Mouse (Mus musculus): ENCODE measurements at regions not wholly inside any gene's neighbourhood (a gene's known extent, or its start where the extent isn't known, plus 50 kb on each side); places are given as distances from the start of the nearest gene placed in this dataset.

GRCm38 (mm10) chr13:110865902-110866512 is 388.8 kb upstream of the Actbl2 start:
- Histone ChIP-seq H3K4me1 (ENCODE audit: control insufficient read depth, insufficient read depth, low read length) (no peaks in the 10 kb centered on the region), H3K4me2 (ENCODE audit: low read depth, low read length) (no peak overlapping the region), H3K27ac (ENCODE audit: low read length) (no peak overlapping the region), H3K4me3 (replicated peaks; ENCODE audit: low read length) (no peak overlapping the region), H3K36me3 (ENCODE audit: control insufficient read depth, insufficient read depth, low read length) (no peaks in the 10 kb centered on the region), H3K9me3 (replicated peaks; ENCODE audit: control insufficient read depth, low read length) (no peaks in the 10 kb centered on the region), H3K27me3 (ENCODE audit: control insufficient read depth, insufficient read depth, low read length) (no peaks in the 10 kb centered on the region), H3K9ac (ENCODE audit: low read length) (no peak overlapping the region)
- no peak for ATAC-seq (ENCODE audit: insufficient read depth, low FRiP score)
- 43% methylated on average over 4 of the region's 4 CpGs for WGBS

- H3K27ac ChIP-seq (ENCODE audit: low read length) = no peak overlapping the region
- no peak overlapping the region for H3K4me2 ChIP-seq (ENCODE audit: low read depth, low read length)
- H3K9ac ChIP-seq (ENCODE audit: low read length) = no peak overlapping the region
- H3K4me1 ChIP-seq (ENCODE audit: control insufficient read depth, insufficient read depth, low read length) = no peaks in the 10 kb centered on the region
- ATAC-seq (ENCODE audit: insufficient read depth, low FRiP score) = no peak; the same call in 1 of the 2 replicates
- H3K36me3 ChIP-seq (ENCODE audit: control insufficient read depth, insufficient read depth, low read length) = no peaks in the 10 kb centered on the region
- 49% methylated on average over 2 of the region's 2 CpGs for WGBS
- H3K27me3 ChIP-seq (ENCODE audit: control insufficient read depth, insufficient read depth, low read length) = no peaks in the 10 kb centered on the region
- H3K9me3 ChIP-seq (replicated peaks; ENCODE audit: control insufficient read depth, low read length) = no peaks in the 10 kb centered on the region
- no peak overlapping the region for H3K4me3 ChIP-seq (replicated peaks; ENCODE audit: low read length)
Measured at GRCm38 (mm10) chr13:110866713-110867112, 388.1 kb upstream of the Actbl2 start.

- Histone ChIP-seq H3K4me1 (ENCODE audit: control insufficient read depth, insufficient read depth, low read length) (no peaks in the 10 kb centered on the region), H3K27me3 (ENCODE audit: control insufficient read depth, insufficient read depth, low read length) (no peaks in the 10 kb centered on the region), H3K4me3 (replicated peaks; ENCODE audit: low read length) (no peak overlapping the region), H3K9me3 (replicated peaks; ENCODE audit: control insufficient read depth, low read length) (no peaks in the 10 kb centered on the region), H3K36me3 (ENCODE audit: control insufficient read depth, insufficient read depth, low read length) (no peaks in the 10 kb centered on the region), H3K27ac (ENCODE audit: low read length) (no peak overlapping the region), H3K9ac (ENCODE audit: low read length) (no peak overlapping the region), H3K4me2 (ENCODE audit: low read depth, low read length) (no peak overlapping the region)
- no peak for ATAC-seq (ENCODE audit: insufficient read depth, low FRiP score)
- 56% methylated on average over 4 of the region's 4 CpGs for WGBS
Measured at GRCm38 (mm10) chr13:110871125-110871775, 383.6 kb upstream of the Actbl2 start.

GRCm38 (mm10) chr13:110871776-110872135 is 383.1 kb upstream of the Actbl2 start:
- no peaks in the 10 kb centered on the region for H3K27me3 ChIP-seq (ENCODE audit: control insufficient read depth, insufficient read depth, low read length)
- no peak overlapping the region for H3K4me2 ChIP-seq (ENCODE audit: low read depth, low read length)
- no peak overlapping the region for H3K4me3 ChIP-seq (replicated peaks; ENCODE audit: low read length)
- no peak overlapping the region for H3K9ac ChIP-seq (ENCODE audit: low read length)
- no peaks in the 10 kb centered on the region for H3K4me1 ChIP-seq (ENCODE audit: control insufficient read depth, insufficient read depth, low read length)
- ATAC-seq (ENCODE audit: insufficient read depth, low FRiP score) = no peak
- 55% methylated on average over 1 of the region's 1 CpGs for WGBS
- no peaks in the 10 kb centered on the region for H3K36me3 ChIP-seq (ENCODE audit: control insufficient read depth, insufficient read depth, low read length)
- H3K27ac ChIP-seq (ENCODE audit: low read length) = no peak overlapping the region
- no peaks in the 10 kb centered on the region for H3K9me3 ChIP-seq (replicated peaks; ENCODE audit: control insufficient read depth, low read length)

GRCm38 (mm10) chr13:110881573-110881972 is 373.2 kb upstream of the Actbl2 start:
- no peak overlapping the region for H3K4me2 ChIP-seq (ENCODE audit: low read depth, low read length)

GRCm38 (mm10) chr13:110882173-110882572 is 372.6 kb upstream of the Actbl2 start:
- H3K27me3 ChIP-seq (ENCODE audit: control insufficient read depth, insufficient read depth, low read length) = no peaks in the 10 kb centered on the region
- 75% methylated on average over 3 of the region's 3 CpGs for WGBS

More at GRCm38 (mm10) chr13:110881573-110881972, 373.2 kb upstream of the Actbl2 start:
- no peak overlapping the region for H3K27ac ChIP-seq (ENCODE audit: low read length)
- no peak overlapping the region for H3K4me3 ChIP-seq (replicated peaks; ENCODE audit: low read length)
- no peaks in the 10 kb centered on the region for H3K27me3 ChIP-seq (ENCODE audit: control insufficient read depth, insufficient read depth, low read length)
- H3K9me3 ChIP-seq (replicated peaks; ENCODE audit: control insufficient read depth, low read length) = no peaks in the 10 kb centered on the region
- peaks cover 8% of the 10 kb centered on the region; the same call in 1 of the 2 replicates for H3K4me1 ChIP-seq (ENCODE audit: control insufficient read depth, insufficient read depth, low read length)
- 73% methylated on average over 3 of the region's 3 CpGs for WGBS
- no peak overlapping the region for H3K9ac ChIP-seq (ENCODE audit: low read length)
- ATAC-seq (ENCODE audit: insufficient read depth, low FRiP score) = no peak
- no peaks in the 10 kb centered on the region for H3K36me3 ChIP-seq (ENCODE audit: control insufficient read depth, insufficient read depth, low read length)

GRCm38 (mm10) chr13:110882661-110883172 is 372.1 kb upstream of the Actbl2 start:
- ATAC-seq (ENCODE audit: insufficient read depth, low FRiP score) = no peak
- H3K27ac ChIP-seq (ENCODE audit: low read length) = peak overlapping the region; percentile 55
- 49% methylated on average over 10 of the region's 10 CpGs for WGBS
- H3K4me1 ChIP-seq (ENCODE audit: control insufficient read depth, insufficient read depth, low read length) = peaks cover 5% of the 10 kb centered on the region; the same call in 1 of the 2 replicates
- no peak overlapping the region for H3K9ac ChIP-seq (ENCODE audit: low read length)
- no peaks in the 10 kb centered on the region for H3K9me3 ChIP-seq (replicated peaks; ENCODE audit: control insufficient read depth, low read length)
- 0 out of 2 replicates have a peak overlapping the region, but pooled peaks have one; percentile 0 for H3K4me2 ChIP-seq (ENCODE audit: low read depth, low read length)
- H3K36me3 ChIP-seq (ENCODE audit: control insufficient read depth, insufficient read depth, low read length) = no peaks in the 10 kb centered on the region
- H3K27me3 ChIP-seq (ENCODE audit: control insufficient read depth, insufficient read depth, low read length) = no peaks in the 10 kb centered on the region
- no peak overlapping the region for H3K4me3 ChIP-seq (replicated peaks; ENCODE audit: low read length)

More at GRCm38 (mm10) chr13:110882173-110882572, 372.6 kb upstream of the Actbl2 start:
- H3K4me1 ChIP-seq (ENCODE audit: control insufficient read depth, insufficient read depth, low read length) = peaks cover 7% of the 10 kb centered on the region; the same call in 1 of the 2 replicates
- H3K9me3 ChIP-seq (replicated peaks; ENCODE audit: control insufficient read depth, low read length) = no peaks in the 10 kb centered on the region
- peak overlapping the region; percentile 55 for H3K27ac ChIP-seq (ENCODE audit: low read length)
- H3K4me2 ChIP-seq (ENCODE audit: low read depth, low read length) = no peak overlapping the region
- no peak overlapping the region for H3K9ac ChIP-seq (ENCODE audit: low read length)
- no peak for ATAC-seq (ENCODE audit: insufficient read depth, low FRiP score)
- H3K4me3 ChIP-seq (replicated peaks; ENCODE audit: low read length) = no peak overlapping the region
- no peaks in the 10 kb centered on the region for H3K36me3 ChIP-seq (ENCODE audit: control insufficient read depth, insufficient read depth, low read length)

- H3K27ac ChIP-seq (ENCODE audit: low read length) = no peak overlapping the region
- no peaks in the 10 kb centered on the region for H3K36me3 ChIP-seq (ENCODE audit: control insufficient read depth, insufficient read depth, low read length)
- H3K4me3 ChIP-seq (replicated peaks; ENCODE audit: low read length) = no peak overlapping the region
- no peak for ATAC-seq (ENCODE audit: insufficient read depth, low FRiP score)
- H3K4me1 ChIP-seq (ENCODE audit: control insufficient read depth, insufficient read depth, low read length) = no peaks in the 10 kb centered on the region
- H3K9me3 ChIP-seq (replicated peaks; ENCODE audit: control insufficient read depth, low read length) = no peaks in the 10 kb centered on the region
- 58% methylated on average over 6 of the region's 6 CpGs for WGBS
- no peak overlapping the region for H3K4me2 ChIP-seq (ENCODE audit: low read depth, low read length)
- H3K9ac ChIP-seq (ENCODE audit: low read length) = no peak overlapping the region
- H3K27me3 ChIP-seq (ENCODE audit: control insufficient read depth, insufficient read depth, low read length) = no peaks in the 10 kb centered on the region
Measured at GRCm38 (mm10) chr13:110893909-110894308, 360.9 kb upstream of the Actbl2 start.

GRCm38 (mm10) chr13:110895349-110895748 is 359.5 kb upstream of the Actbl2 start:
- Histone ChIP-seq H3K36me3 (ENCODE audit: control insufficient read depth, insufficient read depth, low read length) (no peaks in the 10 kb centered on the region), H3K9me3 (replicated peaks; ENCODE audit: control insufficient read depth, low read length) (no peaks in the 10 kb centered on the region), H3K4me2 (ENCODE audit: low read depth, low read length) (no peak overlapping the region), H3K27me3 (ENCODE audit: control insufficient read depth, insufficient read depth, low read length) (no peaks in the 10 kb centered on the region), H3K4me1 (ENCODE audit: control insufficient read depth, insufficient read depth, low read length) (no peaks in the 10 kb centered on the region), H3K27ac (ENCODE audit: low read length) (no peak overlapping the region), H3K9ac (ENCODE audit: low read length) (no peak overlapping the region), H3K4me3 (replicated peaks; ENCODE audit: low read length) (no peak overlapping the region)
- 72% methylated on average over 6 of the region's 6 CpGs for WGBS
- ATAC-seq (ENCODE audit: insufficient read depth, low FRiP score) = no peak

Measured in stomach, embryonic 16.5 days (tissue).